Mouse (Mus musculus): ENCODE data around the gene Fam98c.

DNA sequence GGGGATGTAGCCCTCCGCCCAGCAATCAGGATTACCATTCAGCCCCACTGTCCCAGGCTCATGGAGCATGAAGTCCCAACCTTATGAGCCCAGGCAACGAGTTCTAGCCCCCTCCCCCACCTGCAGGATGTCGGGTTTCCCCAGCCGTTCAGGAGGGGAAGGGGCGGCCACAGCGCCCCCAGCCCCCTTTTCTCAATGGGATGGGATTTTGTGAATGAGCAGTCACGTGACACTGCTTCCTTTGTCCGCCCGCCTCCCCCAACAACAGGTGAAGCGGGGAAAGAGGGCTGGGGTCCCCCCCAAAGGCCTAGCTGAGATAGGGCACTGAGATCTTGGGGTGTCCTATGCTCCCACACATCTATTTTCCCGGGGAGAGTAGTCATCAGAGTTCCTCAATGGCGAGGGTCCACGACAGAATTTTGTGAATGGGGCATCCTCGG lies 12.8 kb upstream of the Fam98c start:
- no peak for TF ChIP-seq CTCF (conservative IDR thresholded peaks at IDR 0.05; ENCODE audit: insufficient read depth, insufficient read length, low read depth, low read length)
- no peak for TF ChIP-seq POLR2A (IDR thresholded peaks at IDR 0.05; ENCODE audit: low read depth, low read length)

Data from kidney, adult 2 months (tissue).